Mouse (Mus musculus) liver, embryonic 14.5 days (tissue): Measurements from ENCODE around the gene Smoc1. TPM values are rescaled to one million over a fixed set of nuclear protein-coding genes. Genes with fewer than 3 reads are reported as not detected.
A peak's percentile ranks its signal among the peaks of the same experiment; 100 is the strongest.

Source experiments
- ATAC-seq: fragments of 200-750 bp; cut with Nextera tagmentation; 2 replicates; pipeline ENCODE4 v1.8.0; 2017; ENCODE audit warnings: moderate number of reproducible peaks, mild to moderate bottlenecking, moderate library complexity; ENCODE audit not compliant: insufficient read depth
- DNase-seq, 3 experiments: peaks; one replicate each; pipeline ENCODE4 v3.0.0-alpha.2; 2012 to 2013; ENCODE audit warnings: low read depth in 3 of 3, low spot score in 3 of 3
- H3K27ac ChIP-seq: fragments of 300-500 bp; sonication (generic); 2 replicates; pipeline ENCODE4 v1.5.1; 2014; ENCODE audit warnings: moderate library complexity, mild to moderate bottlenecking, control low read depth, inconsistent platforms
- H3K27me3 ChIP-seq: fragments of 300-500 bp; sonication (generic); 2 replicates; pipeline ENCODE4 v1.6.1; 2014; ENCODE audit warnings: mild to moderate bottlenecking, low read length, moderate library complexity; ENCODE audit not compliant: control insufficient read depth, insufficient read depth
- H3K36me3 ChIP-seq: fragments of 300-500 bp; sonication (generic); replicated peaks from 2 replicates; pipeline ENCODE4 v1.6.1; 2014; ENCODE audit warnings: low read depth; ENCODE audit not compliant: control insufficient read depth, insufficient read depth
- H3K4me1 ChIP-seq, 2 experiments: fragments of 200-500 bp in 1 of 2; fragments of 300-500 bp in 1 of 2; sonication (generic) in 1 of 2; replicated peaks; 2 replicates each; pipeline ENCODE4 v1.6.1; 2012 to 2014; ENCODE audit warnings: antibody characterized with exemption in 1 of 2, inconsistent platforms in 1 of 2, low read length in 1 of 2; ENCODE audit not compliant: control insufficient read depth in 2 of 2, insufficient read depth in 2 of 2
- H3K4me2 ChIP-seq: fragments of 300-500 bp; sonication (generic); 2 replicates; pipeline ENCODE4 v1.6.1; 2014; ENCODE audit warnings: low read depth, mild to moderate bottlenecking, control low read depth, moderate library complexity
- H3K4me3 ChIP-seq, 2 experiments: fragments of 200-500 bp in 1 of 2; fragments of 300-500 bp in 1 of 2; sonication (generic) in 1 of 2; 2 replicates each; pipeline ENCODE4 v1.5.1; 2012 to 2014; ENCODE audit warnings: low read depth in 2 of 2, low read length in 2 of 2, mild to moderate bottlenecking in 2 of 2, control low read depth in 1 of 2, inconsistent platforms in 1 of 2, moderate library complexity in 1 of 2; ENCODE audit not compliant: insufficient read depth in 1 of 2
- H3K9ac ChIP-seq: fragments of 300-500 bp; sonication (generic); replicated peaks from 2 replicates; pipeline ENCODE4 v1.6.1; 2014; ENCODE audit warnings: mild to moderate bottlenecking, control low read depth, moderate library complexity
- H3K9me3 ChIP-seq: fragments of 300-500 bp; sonication (generic); 2 replicates; pipeline ENCODE4 v1.6.1; 2016; ENCODE audit warnings: low read length, mixed read lengths; ENCODE audit not compliant: control insufficient read depth
- CTCF ChIP-seq: IDR thresholded peaks from 2 replicates; pipeline ENCODE4 v1.5.1; 2016; ENCODE audit warnings: antibody characterized with exemption, low read depth, control low read depth
- EP300 ChIP-seq: IDR thresholded peaks from 2 replicates; pipeline ENCODE4 v1.6.1; 2016; ENCODE audit warnings: antibody characterized with exemption, low read depth
- WGBS: fragments of 180-500 bp; shearing (Covaris S2); extraction: QIAGEN DNeasy Blood & Tissue Kit; methylation state at CpG from one replicate; pipeline ENCODE4 v1.1.7; 2014; ENCODE audit not compliant: insufficient replicate concordance; 5-methylcytosine and 5-hydroxymethylcytosine counted together
- polyA plus RNA-seq, 2 experiments: library from polyadenylated mRNA; depleted of rRNA in 1 of 2; stranded (reverse) in 1 of 2; unstranded in 1 of 2; fragments of >200 nt; fragmentation: Nextera tagmentation in 1 of 2; extraction: Ambion mirVana in 1 of 2; gene quantifications; 2 replicates each; pipeline versions ENCODE4 v1.2.1 to v1.2.3; 2012 to 2014

Smoc1 gene
- polyA plus RNA-seq, 2 experiments, result 4.6 to 6.9 TPM

- Histone ChIP-seq H3K4me2 (no peak overlapping the region), H3K27ac (no peak overlapping the region), H3K27me3 (no peaks in the 10 kb centered on the region), H3K4me3 (no peak overlapping the region), H3K4me1 (peaks cover 0 to 12% of the 10 kb centered on the region in 2 experiments; a peak in 2 of 4 replicates), H3K9me3 (no peaks in the 10 kb centered on the region), H3K9ac (no peak overlapping the region), H3K36me3 (no peaks in the 10 kb centered on the region)
- WGBS, result 53% methylated on average over 2 of the region's 2 CpGs
- ATAC-seq (no peak), DNase-seq (no peak)
- no peak for TF ChIP-seq EP300
- no peak for TF ChIP-seq CTCF
Observed at GRCm38 (mm10) chr12:81193968-81194367, 167.4 kb downstream of the Smoc1 start.

GRCm38 (mm10) chr12:81197468-81198075 lies 171.0 kb downstream of the Smoc1 start:
- Histone ChIP-seq H3K27ac (no peak overlapping the region), H3K9me3 (no peaks in the 10 kb centered on the region), H3K36me3 (no peaks in the 10 kb centered on the region), H3K27me3 (no peaks in the 10 kb centered on the region), H3K4me2 (no peak overlapping the region), H3K4me1 (peaks cover 0 to 2% of the 10 kb centered on the region in 2 experiments; a peak in 1 of 4 replicates), H3K9ac (no peak overlapping the region), H3K4me3 (no peak overlapping the region)
- peak in 1 of 3 experiments; percentile 24 for DNase-seq
- ATAC-seq, result peak; percentile 73; the same call in 1 of the 2 replicates
- 32% methylated on average over 5 of the region's 5 CpGs for WGBS
- TF ChIP-seq CTCF (no peak), EP300 (peak; percentile 28; the same call in 1 of the 2 replicates)

DNA sequence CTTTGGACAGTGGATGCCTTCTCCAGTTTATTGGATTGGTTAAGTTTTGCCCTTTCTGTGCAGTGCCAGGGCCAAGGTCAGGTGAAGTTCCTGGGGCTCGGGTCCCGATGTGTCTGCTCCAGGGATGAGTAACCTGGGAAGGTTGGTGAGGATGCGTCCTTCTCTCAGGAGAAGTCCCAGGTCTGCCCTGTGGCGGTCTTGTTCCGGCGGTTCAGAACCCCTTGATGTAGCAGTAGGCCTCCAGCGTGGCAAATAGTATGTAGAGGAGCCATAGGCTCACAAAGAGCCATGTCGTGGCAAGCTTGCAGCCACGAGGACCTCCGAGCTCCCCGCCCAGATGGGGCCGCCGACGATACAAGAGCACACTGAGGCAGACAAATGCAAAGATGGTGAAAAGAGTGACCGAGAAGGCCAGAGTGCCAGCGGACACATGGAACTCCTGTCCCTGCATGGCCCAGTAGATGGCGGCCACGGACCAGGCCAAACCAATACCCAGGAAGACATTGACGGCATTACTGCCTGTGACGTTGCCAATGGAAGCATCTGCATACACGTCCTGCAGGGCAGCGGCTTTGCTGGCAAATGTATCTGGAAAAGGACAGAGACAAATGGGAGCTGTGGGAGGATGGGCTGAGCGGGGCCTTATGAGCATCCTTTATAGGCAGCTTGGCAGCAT lies 172.8 kb downstream of the Smoc1 start:
- WGBS, result 32% methylated on average over 23 of the region's 23 CpGs
- no peak for DNase-seq

DNA sequence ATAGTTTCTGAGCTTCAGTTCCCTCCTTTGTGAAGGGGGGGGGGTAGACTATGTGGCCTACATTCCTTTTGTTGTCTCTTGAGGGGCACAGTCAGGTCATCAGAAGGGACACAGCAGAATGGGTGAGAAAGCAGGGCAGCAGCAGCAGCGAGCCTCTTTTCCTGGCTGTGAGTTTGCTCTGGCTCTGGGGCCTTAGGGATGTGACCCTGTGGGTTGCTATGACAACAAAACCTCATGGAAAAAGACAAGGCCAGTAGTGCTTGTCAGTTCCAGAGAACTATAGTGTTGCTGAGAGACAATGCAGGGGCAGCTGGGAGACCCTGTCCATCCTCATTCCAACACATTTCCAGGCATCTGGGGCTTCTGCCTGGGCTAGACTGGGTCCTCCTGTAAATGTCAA lies 176.6 kb downstream of the Smoc1 start:
- Histone ChIP-seq H3K4me3 (no peak overlapping the region), H3K27me3 (no peaks in the 10 kb centered on the region), H3K4me2 (no peak overlapping the region), H3K9ac (no peak overlapping the region), H3K4me1 (no peaks in the 10 kb centered on the region), H3K36me3 (no peaks in the 10 kb centered on the region), H3K9me3 (no peaks in the 10 kb centered on the region), H3K27ac (no peak overlapping the region)
- DNase-seq (no peak), ATAC-seq (no peak)
- WGBS, result 15% methylated on average over 1 of the region's 1 CpGs
- TF ChIP-seq CTCF (no peak), EP300 (no peak)

More for the DNA sequence above, 172.8 kb downstream of the Smoc1 start:
- H3K4me2 ChIP-seq, result no peak overlapping the region
- peak; percentile 86 for TF ChIP-seq CTCF
- TF ChIP-seq EP300, result no peak
- peaks cover 0 to 2% of the 10 kb centered on the region in 2 experiments; a peak in 1 of 4 replicates for H3K4me1 ChIP-seq
- no peaks in the 10 kb centered on the region for H3K9me3 ChIP-seq
- H3K27ac ChIP-seq, result no peak overlapping the region
- no peak overlapping the region for H3K9ac ChIP-seq
- no peak for ATAC-seq
- H3K4me3 ChIP-seq, result no peak overlapping the region
- no peaks in the 10 kb centered on the region for H3K36me3 ChIP-seq
- H3K27me3 ChIP-seq, result no peaks in the 10 kb centered on the region

- H3K9ac ChIP-seq, result no peak overlapping the region
- ATAC-seq, result no peak
- DNase-seq, result no peak
- H3K9me3 ChIP-seq, result no peaks in the 10 kb centered on the region
- H3K4me1 ChIP-seq, result no peaks in the 10 kb centered on the region
- H3K27ac ChIP-seq, result no peak overlapping the region
- 19% methylated on average over 6 of the region's 6 CpGs for WGBS
- H3K27me3 ChIP-seq, result no peaks in the 10 kb centered on the region
- no peak overlapping the region for H3K4me2 ChIP-seq
- H3K36me3 ChIP-seq, result no peaks in the 10 kb centered on the region
- TF ChIP-seq EP300, result no peak
- TF ChIP-seq CTCF, result no peak
- H3K4me3 ChIP-seq, result no peak overlapping the region
Observed at GRCm38 (mm10) chr12:81205619-81206560, 179.3 kb downstream of the Smoc1 start.
